Mouse (Mus musculus): Measurements from ENCODE around the gene Ifitm3. TPM values are rescaled to one million over a fixed set of nuclear protein-coding genes. Genes with fewer than 3 reads are reported as not detected.
A peak's percentile ranks its signal among the peaks of the same experiment; 100 is the strongest.

Ifitm3 gene
- total RNA-seq (2021): 100 to 1,000 TPM in 1 of 2 experiments, 10 to 100 TPM in 1; 94.2 to 155 TPM
- long read RNA-seq, experiment 1, transcript Ifitm3-201 (2 exons, 678 nt): major isoform, 29 of 31 reads
- long read RNA-seq, experiment 1, partial matches to known transcripts: 1 of 31 reads
- long read RNA-seq, experiment 1, other reads (novel, unspliced or antisense): 1 of 31 reads
- long read RNA-seq, experiment 2, transcript Ifitm3-201 (2 exons, 678 nt): major isoform, 70 of 70 reads
- long read RNA-seq, experiment 2, partial matches to known transcripts: 0 of 70 reads
- long read RNA-seq, experiment 2, other reads (novel, unspliced or antisense): 0 of 70 reads

GRCm38 (mm10) chr7:141010593-141010992 lies at the start of gene Ifitm3:
Ifitm3 (minus strand) TSS chr7:141010770.
- peak; percentile 38 to 52 for DNase-seq (ENCODE audit: low spot score in 2 of 2)

GRCm38 (mm10) chr7:141059929-141060328 lies 49.4 kb upstream of the Ifitm3 start:
- no peak for DNase-seq (ENCODE audit: low spot score in 2 of 2)

- DNase-seq (ENCODE audit: low spot score in 2 of 2): no peak
Observed at GRCm38 (mm10) chr7:141058601-141059341, 48.2 kb upstream of the Ifitm3 start.

GRCm38 (mm10) chr7:141057541-141057940 lies 47.0 kb upstream of the Ifitm3 start:
- no peak for DNase-seq (ENCODE audit: low spot score in 2 of 2)

GRCm38 (mm10) chr7:141056976-141057375 lies 46.4 kb upstream of the Ifitm3 start:
- no peak for DNase-seq (ENCODE audit: low spot score in 2 of 2)

- no peak for DNase-seq (ENCODE audit: low spot score in 2 of 2)
Observed at GRCm38 (mm10) chr7:141055785-141056184, 45.2 kb upstream of the Ifitm3 start.

- DNase-seq (ENCODE audit: low spot score in 2 of 2): no peak
Observed at GRCm38 (mm10) chr7:141052421-141052820, 41.9 kb upstream of the Ifitm3 start.

- DNase-seq (ENCODE audit: low spot score in 2 of 2): no peak
Observed at GRCm38 (mm10) chr7:141052016-141052415, 41.4 kb upstream of the Ifitm3 start.

GRCm38 (mm10) chr7:141051060-141051685 lies 40.6 kb upstream of the Ifitm3 start:
- no peak for DNase-seq (ENCODE audit: low spot score in 2 of 2)

- DNase-seq (ENCODE audit: low spot score in 2 of 2): no peak
Observed at GRCm38 (mm10) chr7:141049326-141049725, 38.8 kb upstream of the Ifitm3 start.

- DNase-seq (ENCODE audit: low spot score in 2 of 2): peak; percentile 92 to 95
Observed at GRCm38 (mm10) chr7:141048226-141049218, 38.0 kb upstream of the Ifitm3 start.

- peak; percentile 49 to 63 for DNase-seq (ENCODE audit: low spot score in 2 of 2)
Observed at GRCm38 (mm10) chr7:141047581-141048225, 37.1 kb upstream of the Ifitm3 start.

- no peak for DNase-seq (ENCODE audit: low spot score in 2 of 2)
Observed at GRCm38 (mm10) chr7:141046931-141047580, 36.5 kb upstream of the Ifitm3 start.

GRCm38 (mm10) chr7:141042539-141042938 lies 32.0 kb upstream of the Ifitm3 start:
- DNase-seq (ENCODE audit: low spot score in 2 of 2): no peak

GRCm38 (mm10) chr7:141041661-141042060 lies 31.1 kb upstream of the Ifitm3 start:
- peak; percentile 30 to 48 for DNase-seq (ENCODE audit: low spot score in 2 of 2)

- DNase-seq (ENCODE audit: low spot score in 2 of 2): no peak
Observed at GRCm38 (mm10) chr7:141040867-141041606, 30.5 kb upstream of the Ifitm3 start.

GRCm38 (mm10) chr7:141039386-141040107 lies 29.0 kb upstream of the Ifitm3 start:
- DNase-seq (ENCODE audit: low spot score in 2 of 2): no peak

Data from adrenal gland, adult 18-20 months (tissue).